Mouse (Mus musculus) effector memory CD4-positive, alpha-beta T cell, adult 7 months (primary cell): ENCODE data around the gene Dsp. TPM values are rescaled to one million over a fixed set of nuclear protein-coding genes. Genes with fewer than 3 reads are reported as not detected.

Experiments
- polyA plus RNA-seq: library from polyadenylated mRNA; unstranded; fragments of 100-300 nt; shearing (Covaris generic); gene quantifications from one replicate; pipeline ENCODE4 v1.2.1, GENCODE M21; 2017

The Dsp gene
- polyA plus RNA-seq: 0.05 TPM

GRCm38 (mm10) chr13:38151069-38151588 is at the start of gene Dsp:
TSS of gene Dsp (plus strand) at chr13:38151294.

GRCm38 (mm10) chr13:38204702-38205482 is 53.8 kb downstream of the Dsp start, which contains the start of gene Snrnp48:
TSS of gene Snrnp48 (plus strand) at chr13:38204938.

Other genes starting within 250 kb of the Dsp start
- 46.7 TPM for gene Ssr1, start 157.1 kb upstream of the Dsp start, polyA plus RNA-seq
- 137 TPM for gene Riok1, start 114.3 kb upstream of the Dsp start, polyA plus RNA-seq
- 0.33 TPM for gene Cage1, start 114.2 kb upstream of the Dsp start, polyA plus RNA-seq
- gene Snrnp48, start 53.6 kb downstream of the Dsp start, polyA plus RNA-seq: 71.5 TPM
- not detected for gene Bmp6, start 193.8 kb downstream of the Dsp start, polyA plus RNA-seq